Comparison of ENCODE assay signal across 16 mouse cellular contexts in genomic region chr16:77675885-77676597, GRCm38 (mm10).
DNase-seq lines count a peak whose midpoint lies in the region; ATAC-seq lines count a peak whose summit lies in the region.
"Had no signal": no experiment of that assay in that cellular context is flagged by ENCODE, and none has a peak within 500 bp of the region (broad histone marks: within the 10 kb centered on the region; RNA-seq: fewer than 3 reads in every experiment).

No protein-coding gene starts in this region.

- no peaks in the 10 kb centered on the region for H3K36me3 ChIP-seq in hindbrain, embryonic 11.5 days (ENCODE audit: control insufficient read depth, insufficient read depth, low read length)
- H3K36me3 ChIP-seq in hindbrain, embryonic 10.5 days, result peaks cover 11% of the 10 kb centered on the region; the same call in 1 of the 2 replicates
- peaks cover 2% of the 10 kb centered on the region; the same call in 1 of the 2 replicates for H3K36me3 ChIP-seq in forebrain, embryonic 16.5 days (ENCODE audit: control insufficient read depth, insufficient read depth)
- no peaks in the 10 kb centered on the region for H3K36me3 ChIP-seq in limb, embryonic 12.5 days
- H3K36me3 ChIP-seq in neural tube, embryonic 13.5 days, result no peaks in the 10 kb centered on the region
- H3K36me3 ChIP-seq: heart, embryonic 10.5 days; kidney, embryonic 15.5 days; stomach, embryonic 15.5 days had no signal

- 62% methylated on average over 6 of the region's 6 CpGs for WGBS in hindbrain, embryonic 11.5 days
- WGBS in hindbrain, embryonic 10.5 days, result 68% methylated on average over 6 of the region's 6 CpGs
- 29% methylated on average over 6 of the region's 6 CpGs for WGBS in forebrain, embryonic 16.5 days
- WGBS in limb, embryonic 12.5 days, result 17% methylated on average over 6 of the region's 6 CpGs
- WGBS in neural tube, embryonic 13.5 days, result 15% methylated on average over 6 of the region's 6 CpGs

- no peak overlapping the region for H3K4me2 ChIP-seq in hindbrain, embryonic 11.5 days (replicated peaks; ENCODE audit: low read depth, low read length)
- H3K4me2 ChIP-seq in forebrain, embryonic 16.5 days (ENCODE audit: low read length), result no peak overlapping the region
- H3K4me2 ChIP-seq in limb, embryonic 12.5 days, result no peak overlapping the region
- H3K4me2 ChIP-seq in neural tube, embryonic 13.5 days, result no peak overlapping the region
- H3K4me2 ChIP-seq: kidney, embryonic 15.5 days; stomach, embryonic 15.5 days had no signal

- no peaks in the 10 kb centered on the region for H3K4me1 ChIP-seq in hindbrain, embryonic 11.5 days (replicated peaks; ENCODE audit: control insufficient read depth, insufficient read depth, low read length)
- no peaks in the 10 kb centered on the region for H3K4me1 ChIP-seq in hindbrain, embryonic 10.5 days (replicated peaks)
- 0 out of 2 replicates have a peak, but pooled peaks cover 7% of the 10 kb centered on the region for H3K4me1 ChIP-seq in forebrain, embryonic 16.5 days (replicated peaks; ENCODE audit: control insufficient read depth, insufficient read depth, low read length)
- H3K4me1 ChIP-seq in limb, embryonic 12.5 days (replicated peaks), result peaks cover 6% of the 10 kb centered on the region
- H3K4me1 ChIP-seq in neural tube, embryonic 13.5 days (replicated peaks), result peaks cover 32% of the 10 kb centered on the region
- H3K4me1 ChIP-seq: heart, embryonic 10.5 days; kidney, embryonic 15.5 days; stomach, embryonic 15.5 days had no signal

- no peaks in the 10 kb centered on the region for H3K9me3 ChIP-seq in hindbrain, embryonic 11.5 days (ENCODE audit: control insufficient read depth, low read length)
- H3K9me3 ChIP-seq in hindbrain, embryonic 10.5 days, result no peaks in the 10 kb centered on the region
- no peaks in the 10 kb centered on the region for H3K9me3 ChIP-seq in forebrain, embryonic 16.5 days (ENCODE audit: control insufficient read depth, low read length)
- H3K9me3 ChIP-seq in limb, embryonic 12.5 days, result no peaks in the 10 kb centered on the region
- no peaks in the 10 kb centered on the region for H3K9me3 ChIP-seq in neural tube, embryonic 13.5 days
- H3K9me3 ChIP-seq: heart, embryonic 10.5 days; kidney, embryonic 15.5 days; stomach, embryonic 15.5 days had no signal

- peak overlapping the region; percentile 72 for H3K27ac ChIP-seq in hindbrain, embryonic 11.5 days (ENCODE audit: low read depth, low read length)
- H3K27ac ChIP-seq in hindbrain, embryonic 10.5 days, result no peak overlapping the region
- peak overlapping the region; percentile 51 for H3K27ac ChIP-seq in forebrain, embryonic 16.5 days (ENCODE audit: low read length)
- H3K27ac ChIP-seq in limb, embryonic 12.5 days, result peak overlapping the region; percentile 50; the same call in 1 of the 2 replicates
- peak overlapping the region; percentile 88 for H3K27ac ChIP-seq in neural tube, embryonic 13.5 days (replicated peaks)
- H3K27ac ChIP-seq: heart, embryonic 10.5 days; kidney, embryonic 15.5 days; liver, embryonic 14.5 days; stomach, embryonic 15.5 days had no signal

- peak; percentile 26 for DNase-seq in hindbrain, embryonic 11.5 days (ENCODE audit: low spot score)
- DNase-seq in hindbrain, embryonic 10.5 days (ENCODE audit: low spot score), result no peak
- no peak for DNase-seq in kidney, adult 9 months
- no peak for DNase-seq in right cerebral cortex, postnatal 14 days
- DNase-seq: B cell, adult 2 months; cerebellum, adult 9-11 months; gastrocnemius, postnatal 10 days; lung, postnatal 14 days; thymus, postnatal 25 days had no signal

- ATAC-seq in hindbrain, embryonic 11.5 days (ENCODE audit: low FRiP score), result peak; percentile 67
- no peak for ATAC-seq in forebrain, embryonic 16.5 days
- no peak for ATAC-seq in limb, embryonic 12.5 days (ENCODE audit: insufficient number of reproducible peaks, insufficient read depth, low FRiP score, low TSS enrichment, low read depth)
- ATAC-seq in neural tube, embryonic 13.5 days (ENCODE audit: low read depth), result peak; percentile 81

- H3K27me3 ChIP-seq in hindbrain, embryonic 11.5 days (ENCODE audit: control insufficient read depth, insufficient read depth, low read length), result no peaks in the 10 kb centered on the region
- H3K27me3 ChIP-seq in hindbrain, embryonic 10.5 days (ENCODE audit: insufficient read depth, poor library complexity, severe bottlenecking), result no peaks in the 10 kb centered on the region
- no peaks in the 10 kb centered on the region for H3K27me3 ChIP-seq in forebrain, embryonic 16.5 days (replicated peaks; ENCODE audit: control insufficient read depth, insufficient read depth, low read length)
- H3K27me3 ChIP-seq in limb, embryonic 12.5 days, result no peaks in the 10 kb centered on the region
- H3K27me3 ChIP-seq in neural tube, embryonic 13.5 days, result no peaks in the 10 kb centered on the region
- H3K27me3 ChIP-seq: kidney, embryonic 15.5 days; stomach, embryonic 15.5 days had no signal

- H3K4me3 ChIP-seq in hindbrain, embryonic 11.5 days (ENCODE audit: low read depth, low read length), result no peak overlapping the region
- H3K4me3 ChIP-seq in hindbrain, embryonic 10.5 days, result no peak overlapping the region
- no peak overlapping the region for H3K4me3 ChIP-seq in forebrain, embryonic 16.5 days (replicated peaks; ENCODE audit: low read length)
- H3K4me3 ChIP-seq in limb, embryonic 12.5 days (replicated peaks), result no peak overlapping the region
- H3K4me3 ChIP-seq in neural tube, embryonic 13.5 days, result no peak overlapping the region
- H3K4me3 ChIP-seq: heart, embryonic 10.5 days; kidney, embryonic 15.5 days; stomach, embryonic 15.5 days had no signal

- no peak overlapping the region for H3K9ac ChIP-seq in hindbrain, embryonic 11.5 days (ENCODE audit: low read depth, low read length)
- H3K9ac ChIP-seq in forebrain, embryonic 16.5 days (replicated peaks; ENCODE audit: low read depth, low read length), result no peak overlapping the region
- H3K9ac ChIP-seq in limb, embryonic 12.5 days (replicated peaks), result no peak overlapping the region
- no peak overlapping the region for H3K9ac ChIP-seq in neural tube, embryonic 13.5 days
- H3K9ac ChIP-seq: kidney, embryonic 15.5 days; liver, embryonic 14.5 days; stomach, embryonic 15.5 days had no signal

Comparison
In these comparisons a context has a peak if more than half of its experiments do, and no peak if none do; other contexts are left out.
1. ATAC-seq: peak in hindbrain, embryonic 11.5 days (single experiment) and neural tube, embryonic 13.5 days (single experiment); none in forebrain, embryonic 16.5 days (single experiment) and limb, embryonic 12.5 days (single experiment).